Mouse (Mus musculus): ENCODE results near the gene Casc1. TPM values are rescaled to one million over a fixed set of nuclear protein-coding genes. Genes with fewer than 3 reads are reported as not detected.
A peak's percentile ranks its signal among the peaks of the same experiment; 100 is the strongest.

Gene Casc1
- polyA plus RNA-seq, 1 experiment = 1.6 TPM

DNA sequence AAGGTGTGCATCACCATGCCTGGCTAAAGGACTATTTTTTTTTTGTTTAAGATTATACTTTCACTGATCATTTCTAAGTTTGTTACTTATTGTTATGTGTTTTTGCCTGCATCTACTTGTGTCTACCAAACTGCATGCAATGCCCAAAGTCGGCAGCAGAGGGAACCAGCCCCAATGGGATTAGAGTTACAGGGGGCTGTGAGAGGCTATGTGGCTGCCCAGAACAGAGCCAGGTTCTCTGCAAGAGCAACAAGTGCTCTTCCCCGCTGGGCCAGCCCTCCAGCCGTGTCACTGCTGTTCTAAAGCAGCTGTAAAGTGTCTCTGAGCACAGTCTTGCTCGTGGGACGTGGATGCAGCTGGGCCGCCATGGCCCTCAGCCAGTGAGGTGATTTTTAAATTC lies 31.1 kb downstream of the Casc1 start:
- H3K27ac ChIP-seq (ENCODE audit: control insufficient read depth, insufficient read depth, low read length) = no peak overlapping the region
- TF ChIP-seq POLR2A (IDR thresholded peaks at IDR 0.05; ENCODE audit: control insufficient read depth, extremely low read depth, insufficient read depth, low read length, poor library complexity) (no peak), CTCF (IDR thresholded peaks at IDR 0.05; ENCODE audit: borderline replicate concordance, control insufficient read depth, extremely low read depth, insufficient read depth, low read length, poor library complexity) (0 out of 2 replicates have a peak, but pooled peaks have one; percentile 66)
- H3K36me3 ChIP-seq (ENCODE audit: control insufficient read depth, insufficient read depth, low read length) = peaks cover 9% of the 10 kb centered on the region
- H3K4me3 ChIP-seq (ENCODE audit: control insufficient read depth, insufficient read depth, low read length) = no peak overlapping the region
- WGBS = 49% methylated on average over 6 of the region's 6 CpGs
- H3K27me3 ChIP-seq (ENCODE audit: control insufficient read depth, insufficient read depth, low read length) = no peaks in the 10 kb centered on the region
- peaks cover 2% of the 10 kb centered on the region; the same call in 1 of the 2 replicates for H3K4me1 ChIP-seq (replicated peaks; ENCODE audit: control insufficient read depth, insufficient read depth, low read length)
- DNase-seq = peak; percentile 84

DNA sequence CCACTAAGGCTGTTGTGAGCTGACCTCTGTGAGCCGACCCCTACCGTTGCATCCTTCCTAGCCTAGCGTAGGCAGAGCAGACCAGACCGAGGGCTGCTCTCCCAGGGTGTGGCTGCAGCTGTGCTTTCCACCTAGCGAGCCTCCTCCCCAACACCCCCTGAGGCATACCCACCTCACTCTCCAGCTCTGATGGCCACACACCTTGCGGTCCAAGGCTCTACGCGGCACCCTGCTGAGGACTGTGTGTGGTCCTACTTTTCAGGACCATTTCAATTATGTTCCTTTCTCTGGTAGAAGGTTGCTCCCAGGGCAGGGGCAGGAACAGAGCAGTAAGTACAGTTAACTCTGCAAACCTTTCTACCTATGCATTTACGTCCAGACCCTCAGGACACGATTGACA lies 34.3 kb downstream of the Casc1 start:
- Histone ChIP-seq H3K4me1 (replicated peaks; ENCODE audit: control insufficient read depth, insufficient read depth, low read length) (no peaks in the 10 kb centered on the region), H3K36me3 (ENCODE audit: control insufficient read depth, insufficient read depth, low read length) (peaks cover 38% of the 10 kb centered on the region), H3K27me3 (ENCODE audit: control insufficient read depth, insufficient read depth, low read length) (no peaks in the 10 kb centered on the region), H3K4me3 (ENCODE audit: control insufficient read depth, insufficient read depth, low read length) (no peak overlapping the region), H3K27ac (ENCODE audit: control insufficient read depth, insufficient read depth, low read length) (no peak overlapping the region)
- DNase-seq = no peak
- TF ChIP-seq POLR2A (IDR thresholded peaks at IDR 0.05; ENCODE audit: control insufficient read depth, extremely low read depth, insufficient read depth, low read length, poor library complexity) (no peak), CTCF (IDR thresholded peaks at IDR 0.05; ENCODE audit: borderline replicate concordance, control insufficient read depth, extremely low read depth, insufficient read depth, low read length, poor library complexity) (no peak)
- 94% methylated on average over 10 of the region's 10 CpGs for WGBS

DNA sequence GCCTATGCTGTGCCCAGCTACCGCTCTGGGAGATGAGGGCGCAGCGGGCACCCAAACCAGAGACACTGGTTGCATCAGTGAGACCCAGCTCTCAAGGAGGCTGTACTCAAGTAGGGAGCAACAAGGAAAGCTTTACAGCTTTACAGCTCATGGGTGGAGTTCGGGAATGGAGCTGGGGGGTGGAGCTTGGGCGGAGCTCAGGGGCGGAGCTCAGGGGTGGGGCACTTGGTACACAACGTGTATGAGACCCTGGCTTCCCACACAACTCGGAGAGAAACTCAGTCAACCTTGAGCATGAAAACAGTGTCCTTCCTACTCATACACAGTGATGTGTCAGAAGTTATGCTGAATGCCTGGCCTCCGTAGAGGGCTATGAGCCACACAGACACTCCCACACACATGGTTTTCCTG lies 35.2 kb downstream of the Casc1 start:
- TF ChIP-seq CTCF (IDR thresholded peaks at IDR 0.05; ENCODE audit: borderline replicate concordance, control insufficient read depth, extremely low read depth, insufficient read depth, low read length, poor library complexity) (no peak), POLR2A (IDR thresholded peaks at IDR 0.05; ENCODE audit: control insufficient read depth, extremely low read depth, insufficient read depth, low read length, poor library complexity) (no peak)
- DNase-seq = no peak
- WGBS = 92% methylated on average over 9 of the region's 9 CpGs
- H3K27ac ChIP-seq (ENCODE audit: control insufficient read depth, insufficient read depth, low read length) = no peak overlapping the region
- H3K4me1 ChIP-seq (replicated peaks; ENCODE audit: control insufficient read depth, insufficient read depth, low read length) = no peaks in the 10 kb centered on the region
- H3K4me3 ChIP-seq (ENCODE audit: control insufficient read depth, insufficient read depth, low read length) = no peak overlapping the region
- H3K27me3 ChIP-seq (ENCODE audit: control insufficient read depth, insufficient read depth, low read length) = no peaks in the 10 kb centered on the region
- H3K36me3 ChIP-seq (ENCODE audit: control insufficient read depth, insufficient read depth, low read length) = peaks cover 46% of the 10 kb centered on the region

DNA sequence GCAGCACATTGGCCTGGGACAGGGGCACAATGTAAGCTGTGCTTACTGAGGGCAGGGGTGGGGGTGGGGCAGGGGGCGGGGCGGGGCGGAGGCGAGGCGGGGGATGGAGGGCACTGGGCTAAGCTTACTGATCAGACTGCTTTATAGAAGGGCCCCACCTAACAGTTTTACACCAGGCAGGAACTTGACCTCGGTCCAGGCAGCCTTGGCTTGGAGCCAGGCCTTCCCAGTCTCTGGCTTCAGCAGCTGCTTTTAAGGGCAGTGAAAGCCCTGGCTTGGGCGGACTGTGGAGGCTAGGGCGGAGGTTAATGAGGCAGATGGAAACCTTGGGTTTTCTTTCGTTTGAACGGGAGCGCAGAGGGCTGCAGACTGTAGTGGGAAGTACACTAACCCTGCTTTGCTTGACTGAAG lies 37.0 kb downstream of the Casc1 start:
- 95% methylated on average over 11 of the region's 11 CpGs for WGBS
- no peaks in the 10 kb centered on the region for H3K27me3 ChIP-seq (ENCODE audit: control insufficient read depth, insufficient read depth, low read length)
- peaks cover 58% of the 10 kb centered on the region for H3K36me3 ChIP-seq (ENCODE audit: control insufficient read depth, insufficient read depth, low read length)
- H3K4me1 ChIP-seq (replicated peaks; ENCODE audit: control insufficient read depth, insufficient read depth, low read length) = no peaks in the 10 kb centered on the region
- DNase-seq = no peak
- H3K27ac ChIP-seq (ENCODE audit: control insufficient read depth, insufficient read depth, low read length) = no peak overlapping the region
- TF ChIP-seq CTCF (IDR thresholded peaks at IDR 0.05; ENCODE audit: borderline replicate concordance, control insufficient read depth, extremely low read depth, insufficient read depth, low read length, poor library complexity) = no peak
- TF ChIP-seq POLR2A (IDR thresholded peaks at IDR 0.05; ENCODE audit: control insufficient read depth, extremely low read depth, insufficient read depth, low read length, poor library complexity) = no peak
- no peak overlapping the region for H3K4me3 ChIP-seq (ENCODE audit: control insufficient read depth, insufficient read depth, low read length)

DNA sequence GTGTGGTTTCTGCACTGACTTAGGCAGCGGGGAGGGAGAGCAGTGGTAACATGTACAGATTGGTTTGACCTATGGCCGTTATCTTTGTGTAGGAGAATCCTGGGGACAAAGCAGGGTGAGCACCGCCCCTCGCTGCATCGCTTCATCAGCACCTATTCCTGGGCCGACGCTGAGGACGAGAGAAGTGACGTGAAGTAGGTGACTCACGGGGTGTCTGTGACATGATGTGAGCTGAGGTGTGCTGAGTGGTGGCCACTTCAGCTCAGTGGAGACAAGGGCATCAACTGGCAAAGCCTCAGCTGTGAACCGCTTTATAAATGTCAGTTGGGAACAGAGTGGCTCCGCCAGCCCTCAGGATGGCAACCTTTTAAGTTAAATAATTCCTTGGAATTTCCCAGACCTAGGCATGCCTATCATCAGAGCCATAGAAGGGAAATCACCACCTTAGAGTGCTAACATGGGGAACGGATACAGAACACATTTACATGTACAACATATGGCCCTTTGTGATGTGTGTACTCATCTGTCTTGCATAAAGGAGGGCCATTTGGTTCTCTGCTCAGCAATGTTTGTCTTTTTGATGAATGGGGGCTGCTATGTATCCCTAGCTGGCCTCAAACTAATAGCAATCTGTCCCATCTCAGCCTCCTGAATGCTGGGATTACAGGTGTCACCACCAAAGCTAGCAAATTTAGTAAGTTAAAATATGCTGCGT lies 38.8 kb downstream of the Casc1 start:
- DNase-seq = no peak
- H3K27ac ChIP-seq (ENCODE audit: control insufficient read depth, insufficient read depth, low read length) = no peak overlapping the region

DNA sequence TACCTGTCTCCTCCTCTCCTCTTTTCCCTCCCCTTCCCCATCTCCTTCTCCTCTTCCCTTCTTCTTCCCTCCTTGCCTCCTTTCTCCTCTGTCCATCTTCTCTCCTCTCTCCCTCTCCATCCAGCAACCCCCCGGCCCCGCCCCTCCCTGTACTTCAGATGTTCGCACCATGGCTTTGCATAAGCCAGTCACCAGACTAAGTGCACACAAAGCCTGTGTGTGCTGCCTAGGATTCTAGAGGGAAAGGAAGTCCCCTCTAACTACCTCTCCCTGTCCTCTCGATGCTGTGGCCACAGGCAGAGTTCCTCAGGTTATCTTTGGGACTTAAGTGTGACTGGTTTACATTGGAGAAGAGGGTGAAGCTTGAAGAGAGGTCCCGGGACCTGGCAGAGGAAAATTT lies 50.2 kb downstream of the Casc1 start:
- Histone ChIP-seq H3K4me1 (replicated peaks; ENCODE audit: control insufficient read depth, insufficient read depth, low read length) (0 out of 2 replicates have a peak, but pooled peaks cover 2% of the 10 kb centered on the region), H3K4me3 (ENCODE audit: control insufficient read depth, insufficient read depth, low read length) (no peak overlapping the region), H3K27me3 (ENCODE audit: control insufficient read depth, insufficient read depth, low read length) (no peaks in the 10 kb centered on the region), H3K27ac (ENCODE audit: control insufficient read depth, insufficient read depth, low read length) (no peak overlapping the region), H3K36me3 (ENCODE audit: control insufficient read depth, insufficient read depth, low read length) (peaks cover 68% of the 10 kb centered on the region)
- no peak for DNase-seq
- TF ChIP-seq POLR2A (IDR thresholded peaks at IDR 0.05; ENCODE audit: control insufficient read depth, extremely low read depth, insufficient read depth, low read length, poor library complexity) = no peak
- TF ChIP-seq CTCF (IDR thresholded peaks at IDR 0.05; ENCODE audit: borderline replicate concordance, control insufficient read depth, extremely low read depth, insufficient read depth, low read length, poor library complexity) = no peak
- 91% methylated on average over 5 of the region's 5 CpGs for WGBS

More for the DNA sequence above, 38.8 kb downstream of the Casc1 start:
- Histone ChIP-seq H3K27me3 (ENCODE audit: control insufficient read depth, insufficient read depth, low read length) (no peaks in the 10 kb centered on the region), H3K4me1 (replicated peaks; ENCODE audit: control insufficient read depth, insufficient read depth, low read length) (no peaks in the 10 kb centered on the region), H3K36me3 (ENCODE audit: control insufficient read depth, insufficient read depth, low read length) (peaks cover 67% of the 10 kb centered on the region), H3K4me3 (ENCODE audit: control insufficient read depth, insufficient read depth, low read length) (no peak overlapping the region)
- no peak for TF ChIP-seq CTCF (IDR thresholded peaks at IDR 0.05; ENCODE audit: borderline replicate concordance, control insufficient read depth, extremely low read depth, insufficient read depth, low read length, poor library complexity)
- TF ChIP-seq POLR2A (IDR thresholded peaks at IDR 0.05; ENCODE audit: control insufficient read depth, extremely low read depth, insufficient read depth, low read length, poor library complexity) = no peak
- WGBS = 96% methylated on average over 14 of the region's 14 CpGs

All from thymus, adult 2 months (tissue).